Mouse (Mus musculus) cortical plate, adult 2 months (tissue): ENCODE data around the gene Thtpa.

Source experiments
- CTCF ChIP-seq: fragments of 200-500 bp; IDR thresholded peaks from 2 replicates; pipeline ENCODE4 v1.5.1; 2011; ENCODE audit warnings: mild to moderate bottlenecking, control low read depth, low read length; ENCODE audit not compliant: insufficient read depth; ENCODE audit errors: extremely low read depth
- POLR2A ChIP-seq: fragments of 200-500 bp; IDR thresholded peaks from 2 replicates; pipeline ENCODE4 v1.6.1; 2011; ENCODE audit warnings: mild to moderate bottlenecking, low read length, control low read depth; ENCODE audit not compliant: insufficient read depth; ENCODE audit errors: extremely low read depth

DNA sequence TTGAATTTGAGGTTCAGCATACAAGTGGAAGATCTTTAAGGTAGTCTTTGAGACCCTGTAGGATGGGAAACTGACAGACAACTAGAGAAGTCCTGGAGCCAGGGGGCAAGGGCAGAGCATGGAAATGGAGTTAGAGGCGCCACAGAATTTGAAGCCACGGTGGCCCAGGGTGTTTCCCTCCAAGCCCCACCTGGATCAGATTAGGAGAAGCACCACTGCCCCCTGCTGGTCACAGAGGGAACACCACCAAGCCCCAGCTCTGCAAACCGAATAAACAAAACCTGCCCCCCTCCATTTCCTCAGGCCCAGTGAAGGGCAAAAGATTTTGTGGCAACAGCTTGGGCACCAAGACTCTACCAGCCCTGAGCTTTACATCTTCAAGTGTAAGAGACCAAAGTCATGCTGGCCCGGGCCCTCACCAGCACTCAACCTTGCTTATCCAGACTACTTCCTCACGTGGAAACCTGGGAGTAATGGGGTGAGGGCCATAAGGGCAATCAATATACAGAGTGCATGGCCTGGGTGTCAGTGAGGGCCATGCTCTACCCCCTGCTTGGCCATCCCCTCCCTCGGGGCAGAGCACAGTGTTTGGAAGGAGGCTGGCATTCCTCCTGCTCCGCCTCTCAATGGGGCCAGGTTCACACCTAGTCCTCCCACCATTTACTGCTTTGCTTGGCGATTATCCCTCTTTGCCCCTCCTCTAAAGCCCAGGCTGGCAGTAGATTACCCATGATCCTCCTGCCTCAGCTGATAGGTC, 15.2 kb upstream of the Thtpa start:
- no peak for TF ChIP-seq POLR2A
- peak; percentile 80 for TF ChIP-seq CTCF
